Mouse (Mus musculus) kidney, adult 2 months (tissue): ENCODE measurements at regions not wholly inside any gene's neighbourhood (a gene's known extent, or its start where the extent isn't known, plus 50 kb on each side); places are given as distances from the start of the nearest gene placed in this dataset.

ENCODE experiments used
- CTCF ChIP-seq: fragments of 200-500 bp; conservative IDR thresholded peaks from 2 replicates; pipeline ENCODE4 v1.5.1; 2011; ENCODE audit warnings: low read depth, mild to moderate bottlenecking, control low read depth, low read length, moderate library complexity, mixed read lengths; ENCODE audit not compliant: insufficient read depth, insufficient read length
- POLR2A ChIP-seq: fragments of 200-500 bp; IDR thresholded peaks from one replicate; pipeline ENCODE4 v1.6.1; 2011; ENCODE audit warnings: low read depth, low read length, control low read depth

DNA sequence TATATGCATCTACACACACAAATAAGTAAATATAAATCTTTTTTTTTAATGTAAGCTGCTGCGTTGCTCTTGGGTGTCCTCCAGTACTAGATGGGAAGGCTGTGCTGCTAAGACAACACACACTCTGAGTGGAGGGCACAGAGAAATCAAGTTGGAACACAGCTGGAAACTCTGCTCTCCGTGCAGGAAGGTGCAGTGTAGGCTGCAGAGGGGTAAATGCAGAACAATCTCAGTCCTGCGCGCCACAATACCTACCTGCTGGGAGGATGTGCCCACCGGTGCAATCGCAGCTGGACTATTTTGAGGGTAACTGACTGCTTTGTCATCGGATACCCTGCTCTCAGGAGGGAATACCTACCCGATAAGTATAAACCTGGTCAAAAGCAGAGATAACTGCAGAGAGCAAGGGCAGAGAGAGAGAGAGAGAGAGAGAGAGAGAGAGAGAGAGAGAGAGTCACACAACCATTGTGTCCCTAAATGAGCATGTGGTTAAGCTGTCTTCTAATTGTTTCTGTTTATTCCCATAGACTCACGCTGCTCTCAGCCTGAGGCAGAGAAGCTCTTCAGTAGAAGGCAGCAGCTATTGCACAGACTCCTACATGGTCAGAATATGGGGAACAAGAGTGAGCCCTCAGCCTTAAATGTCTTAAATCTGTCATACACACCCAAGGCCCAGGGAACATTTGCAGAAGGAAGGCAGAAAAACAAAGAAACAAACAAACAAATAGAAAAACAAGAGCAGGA lies 167.9 kb upstream of the Jade1 start:
- no peak for TF ChIP-seq CTCF
- no peak for TF ChIP-seq POLR2A
